Mouse (Mus musculus) ES-Bruce4 (cell line): Measurements from ENCODE around the gene Edil3.

Source experiments
- CTCF ChIP-seq: IDR thresholded peaks from one replicate; pipeline ENCODE4 v1.8.1; 2011; ENCODE audit warnings: low read depth, low read length
- EP300 ChIP-seq: IDR thresholded peaks from 2 replicates; pipeline ENCODE4 v1.6.1; 2011; ENCODE audit warnings: low read depth, low read length; ENCODE audit not compliant: insufficient read depth
- POLR2A ChIP-seq: IDR thresholded peaks from one replicate; pipeline ENCODE4 v1.8.1; 2011; ENCODE audit warnings: low read length; ENCODE audit not compliant: insufficient read depth

DNA sequence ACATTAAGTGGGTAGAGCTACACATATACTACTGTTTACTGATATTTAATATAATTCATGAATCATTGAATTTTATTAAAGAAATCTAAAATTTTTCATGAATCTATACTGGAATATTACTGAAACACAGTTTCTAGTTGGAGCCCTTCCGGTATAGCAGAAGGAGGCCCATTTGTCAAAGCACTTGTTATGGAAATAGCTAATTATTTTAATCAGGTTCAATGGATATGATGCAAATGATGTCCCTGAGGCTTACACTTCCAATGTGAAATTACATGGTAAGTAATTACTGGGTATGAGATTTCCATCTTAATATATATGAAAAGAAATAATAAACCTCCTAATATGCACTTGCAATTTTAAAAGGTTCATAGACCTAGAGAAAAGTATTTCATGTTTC lies 254.9 kb downstream of the Edil3 start:
- TF ChIP-seq CTCF: no peak
- no peak for TF ChIP-seq POLR2A
- TF ChIP-seq EP300: no peak
